Mouse (Mus musculus) kidney, postnatal 25 days (tissue): ENCODE measurements around the gene Nod1.

ENCODE experiments used
- DNase-seq, 2 experiments: peaks; one replicate each; pipeline ENCODE4 v3.0.0; 2021; ENCODE audit warnings: mixed read lengths in 2 of 2

Gene Nod1

GRCm38 (mm10) chr6:54972111-54972928, at the start of gene Nod1:
TSS of gene Nod1 (minus strand) at chr6:54972612.
- peak; percentile 82 to 93 for DNase-seq

- no peak for DNase-seq
Measured at GRCm38 (mm10) chr6:55021806-55022205, 49.4 kb upstream of the Nod1 start.

- no peak for DNase-seq
Measured at GRCm38 (mm10) chr6:55018417-55018816, 46.0 kb upstream of the Nod1 start.

- DNase-seq: peak; percentile 71 to 75
Measured at GRCm38 (mm10) chr6:55016710-55017583, 44.5 kb upstream of the Nod1 start.

- DNase-seq: peak; percentile 74 to 79
Measured at GRCm38 (mm10) chr6:55016236-55016635, 43.8 kb upstream of the Nod1 start.

- DNase-seq: no peak
Measured at GRCm38 (mm10) chr6:55014184-55014583, 41.8 kb upstream of the Nod1 start.

- no peak for DNase-seq
Measured at GRCm38 (mm10) chr6:55012516-55012915, 40.1 kb upstream of the Nod1 start.

GRCm38 (mm10) chr6:55010330-55011091, 38.1 kb upstream of the Nod1 start:
- DNase-seq: no peak

GRCm38 (mm10) chr6:55009391-55010230, 37.2 kb upstream of the Nod1 start:
- no peak for DNase-seq

- no peak for DNase-seq
Measured at GRCm38 (mm10) chr6:55008401-55008800, 36.0 kb upstream of the Nod1 start.

- no peak for DNase-seq
Measured at GRCm38 (mm10) chr6:55003559-55003958, 31.1 kb upstream of the Nod1 start.

- DNase-seq: no peak
Measured at GRCm38 (mm10) chr6:55002438-55002837, 30.0 kb upstream of the Nod1 start.

GRCm38 (mm10) chr6:55001320-55001719, 28.9 kb upstream of the Nod1 start:
- DNase-seq: no peak

GRCm38 (mm10) chr6:54997726-54998125, 25.3 kb upstream of the Nod1 start:
- peak; percentile 66 to 81 for DNase-seq

GRCm38 (mm10) chr6:54996361-54996760, 23.9 kb upstream of the Nod1 start:
- no peak for DNase-seq

GRCm38 (mm10) chr6:54992734-54993260, 20.4 kb upstream of the Nod1 start, which contains the start of gene Ggct:
TSS of gene Ggct (minus strand) at chr6:54992950.
- DNase-seq: peak; percentile 98 to 99

GRCm38 (mm10) chr6:54992141-54992540, 19.7 kb upstream of the Nod1 start:
- peak in 1 of 2 experiments; percentile 23 for DNase-seq

- DNase-seq: no peak
Measured at GRCm38 (mm10) chr6:54991189-54991588, 18.8 kb upstream of the Nod1 start.

GRCm38 (mm10) chr6:54988141-54988540, 15.7 kb upstream of the Nod1 start:
- DNase-seq: peak in 1 of 2 experiments; percentile 31

GRCm38 (mm10) chr6:54984096-54984495, 11.7 kb upstream of the Nod1 start:
- DNase-seq: no peak

GRCm38 (mm10) chr6:54983526-54984050, 11.2 kb upstream of the Nod1 start:
- DNase-seq: no peak
